Mouse (Mus musculus) kidney, postnatal 0 days (tissue): ENCODE results near the gene Faim2. TPM values are rescaled to one million over a fixed set of nuclear protein-coding genes. Genes with fewer than 3 reads are reported as not detected.

Source experiments
- ATAC-seq: fragments of 200-750 bp; cut with Nextera tagmentation; replicated peaks from 2 replicates; pipeline ENCODE4 v1.8.0; 2017; ENCODE audit warnings: low read depth, moderate number of reproducible peaks, moderate TSS enrichment, moderate library complexity; ENCODE audit not compliant: low FRiP score
- DNase-seq: peaks from one replicate; pipeline ENCODE4 v3.0.0-alpha.2; 2016; ENCODE audit warnings: low spot score
- H3K27ac ChIP-seq: fragments of 300-500 bp; sonication (generic); 2 replicates; pipeline ENCODE4 v1.5.1; 2014; ENCODE audit warnings: mild to moderate bottlenecking
- H3K27me3 ChIP-seq: fragments of 300-500 bp; sonication (generic); 2 replicates; pipeline ENCODE4 v1.6.1; 2014; ENCODE audit warnings: low read length, mixed read lengths; ENCODE audit not compliant: insufficient read depth
- H3K36me3 ChIP-seq: fragments of 300-500 bp; sonication (generic); 2 replicates; pipeline ENCODE4 v1.6.1; 2014; ENCODE audit warnings: low read length, mixed read lengths; ENCODE audit not compliant: insufficient read depth
- H3K4me1 ChIP-seq: fragments of 300-500 bp; sonication (generic); replicated peaks from 2 replicates; pipeline ENCODE4 v1.6.1; 2014; ENCODE audit warnings: antibody characterized with exemption, low read length, mixed read lengths; ENCODE audit not compliant: insufficient read depth
- H3K4me2 ChIP-seq: fragments of 300-500 bp; sonication (generic); 2 replicates; pipeline ENCODE4 v1.6.1; 2014; ENCODE audit warnings: mild to moderate bottlenecking, low read length, moderate library complexity, mixed read lengths
- H3K4me3 ChIP-seq: fragments of 300-500 bp; sonication (generic); replicated peaks from 2 replicates; pipeline ENCODE4 v1.5.1; 2014; ENCODE audit warnings: low read depth, low read length
- H3K9ac ChIP-seq: fragments of 300-500 bp; sonication (generic); 2 replicates; pipeline ENCODE4 v1.6.1; 2014; ENCODE audit warnings: low read depth, low read length
- H3K9me3 ChIP-seq: fragments of 300-500 bp; sonication (generic); replicated peaks from 2 replicates; pipeline ENCODE4 v1.6.1; 2016; ENCODE audit warnings: low read length, inconsistent platforms, mixed read lengths
- CTCF ChIP-seq: IDR thresholded peaks from 2 replicates; pipeline ENCODE4 v1.5.1; 2016; ENCODE audit warnings: antibody characterized with exemption, low read depth, mild to moderate bottlenecking, moderate library complexity
- WGBS: fragments of 180-500 bp; shearing (Covaris S2); extraction: QIAGEN DNeasy Blood & Tissue Kit; methylation state at CpG from one replicate; pipeline ENCODE4 v1.1.7; 2014; 5-methylcytosine and 5-hydroxymethylcytosine counted together
- polyA plus RNA-seq: library from polyadenylated mRNA; unstranded; fragments of >200 nt; fragmentation: Nextera tagmentation; extraction: Ambion mirVana; gene quantifications from 2 replicates; pipeline ENCODE4 v1.2.1, GENCODE M21; 2015

Gene Faim2
- polyA plus RNA-seq, 1 experiment from 2014 or later = 0.26 TPM

GRCm38 (mm10) chr15:99454585-99455279, 73.2 kb downstream of the Faim2 start:
- Histone ChIP-seq H3K4me2 (no peak overlapping the region), H3K9ac (no peak overlapping the region), H3K4me3 (no peak overlapping the region), H3K4me1 (peaks cover 3% of the 10 kb centered on the region; the same call in 1 of the 2 replicates), H3K27ac (no peak overlapping the region), H3K9me3 (no peaks in the 10 kb centered on the region), H3K36me3 (no peaks in the 10 kb centered on the region), H3K27me3 (no peaks in the 10 kb centered on the region)
- ATAC-seq = no peak
- no peak for TF ChIP-seq CTCF
- no peak for DNase-seq
- WGBS = 74% methylated on average over 7 of the region's 7 CpGs

GRCm38 (mm10) chr15:99453153-99453900, 74.6 kb downstream of the Faim2 start:
- 81% methylated on average over 11 of the region's 11 CpGs for WGBS
- H3K27me3 ChIP-seq = no peaks in the 10 kb centered on the region
- no peak for ATAC-seq
- no peak overlapping the region for H3K4me2 ChIP-seq
- peaks cover 13% of the 10 kb centered on the region for H3K4me1 ChIP-seq
- no peak overlapping the region for H3K4me3 ChIP-seq
- H3K9me3 ChIP-seq = no peaks in the 10 kb centered on the region
- H3K9ac ChIP-seq = no peak overlapping the region
- no peaks in the 10 kb centered on the region for H3K36me3 ChIP-seq
- no peak overlapping the region for H3K27ac ChIP-seq
- TF ChIP-seq CTCF = no peak
- no peak for DNase-seq

- Histone ChIP-seq H3K27ac (peak overlapping the region; percentile 21; the same call in 1 of the 2 replicates), H3K9me3 (no peaks in the 10 kb centered on the region), H3K4me1 (peaks cover 13% of the 10 kb centered on the region), H3K9ac (no peak overlapping the region), H3K4me3 (no peak overlapping the region), H3K4me2 (no peak overlapping the region), H3K27me3 (no peaks in the 10 kb centered on the region), H3K36me3 (no peaks in the 10 kb centered on the region)
- no peak for DNase-seq
- TF ChIP-seq CTCF = no peak
- WGBS = 53% methylated on average over 8 of the region's 8 CpGs
- ATAC-seq = no peak
Observed at GRCm38 (mm10) chr15:99449751-99450280, 78.1 kb downstream of the Faim2 start.

- 0 out of 2 replicates have a peak overlapping the region, but pooled peaks have one; percentile 35 for H3K9ac ChIP-seq
- WGBS = 39% methylated on average over 9 of the region's 9 CpGs
Observed at GRCm38 (mm10) chr15:99449131-99449750, 78.7 kb downstream of the Faim2 start.

More at GRCm38 (mm10) chr15:99449131-99449750, 78.7 kb downstream of the Faim2 start:
- DNase-seq = peak; percentile 61
- Histone ChIP-seq H3K4me2 (no peak overlapping the region), H3K9me3 (no peaks in the 10 kb centered on the region), H3K36me3 (no peaks in the 10 kb centered on the region), H3K27ac (peak overlapping the region; percentile 21; the same call in 1 of the 2 replicates), H3K27me3 (no peaks in the 10 kb centered on the region), H3K4me1 (peaks cover 13% of the 10 kb centered on the region), H3K4me3 (no peak overlapping the region)
- no peak for TF ChIP-seq CTCF
- ATAC-seq = peak; percentile 57; the same call in 1 of the 2 replicates

Other genes starting within 250 kb of the Faim2 start
- 38.3 and 42.7 TPM in 2 replicates for gene Prpf40b, start 233.1 kb downstream of the Faim2 start, polyA plus RNA-seq
- gene Fam186b, start 232.3 kb downstream of the Faim2 start, polyA plus RNA-seq = 0.22 and 0.47 TPM in 2 replicates
- gene Fmnl3, start 157.7 kb downstream of the Faim2 start, polyA plus RNA-seq = 31.6 and 33.4 TPM in 2 replicates
- 774 and 842 TPM in 2 replicates for gene Tmbim6, start 135.3 kb downstream of the Faim2 start, polyA plus RNA-seq
- gene Nckap5l, start 70.4 kb downstream of the Faim2 start, polyA plus RNA-seq = 6.5 and 8.0 TPM in 2 replicates
- gene Bcdin3d, start 53.4 kb downstream of the Faim2 start, polyA plus RNA-seq = 16.1 and 16.3 TPM in 2 replicates
- gene Aqp2, start 50.9 kb upstream of the Faim2 start, polyA plus RNA-seq = 662 and 798 TPM in 2 replicates
- gene Aqp5, start 62.6 kb upstream of the Faim2 start, polyA plus RNA-seq = 2.2 and 2.3 TPM in 2 replicates
- 2.3 and 2.7 TPM in 2 replicates for gene Aqp6, start 73.2 kb upstream of the Faim2 start, polyA plus RNA-seq
- gene Racgap1, start 123.5 kb upstream of the Faim2 start, polyA plus RNA-seq = 53.5 and 62.7 TPM in 2 replicates
- 1.1 and 1.5 TPM in 2 replicates for gene Asic1, start 142.2 kb upstream of the Faim2 start, polyA plus RNA-seq
- 44.2 and 46.5 TPM in 2 replicates for gene Smarcd1, start 174.0 kb upstream of the Faim2 start, polyA plus RNA-seq
- not detected in 2 replicates for gene Gm17349, start 177.3 kb upstream of the Faim2 start, polyA plus RNA-seq
- gene Gpd1, start 189.3 kb upstream of the Faim2 start, polyA plus RNA-seq = 46.1 and 54.1 TPM in 2 replicates
- 279 and 297 TPM in 2 replicates for gene Cox14, start 197.5 kb upstream of the Faim2 start, polyA plus RNA-seq
- gene Cers5, start 244.7 kb upstream of the Faim2 start, polyA plus RNA-seq = 60.8 and 63.2 TPM in 2 replicates